Mouse (Mus musculus): Measurements from ENCODE around the gene Slc39a2.
"Not testable (repeated sequence)": the region's sequence is repeated elsewhere in the genome, so short reads cannot be mapped to it uniquely, and the experiment has no call there.

DNA sequence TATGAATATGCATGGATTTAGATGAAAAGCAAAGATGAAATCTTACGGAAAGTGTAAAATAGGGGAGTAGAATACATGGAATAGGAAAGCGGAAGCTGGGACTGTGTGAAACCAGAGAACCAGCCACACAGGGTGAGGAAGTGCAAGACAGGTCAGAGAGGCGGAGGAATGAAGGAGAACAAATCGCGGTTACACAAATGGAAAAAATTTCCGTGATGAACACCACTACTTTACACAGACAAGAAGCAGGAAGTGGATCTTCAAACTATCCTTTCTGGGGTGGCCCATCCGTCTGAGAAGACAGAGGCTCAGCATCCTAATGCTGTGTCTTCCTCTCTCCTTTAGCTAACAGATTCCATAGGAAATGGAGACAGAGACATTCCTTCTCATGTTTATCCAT is 37.4 kb upstream of the Slc39a2 start:
- TF ChIP-seq MYOD1 (IDR thresholded peaks at IDR 0.05; ENCODE audit: control insufficient read depth in 1 of 3, insufficient read length in 2 of 3, low read depth in 2 of 3); POLR2A (IDR thresholded peaks at IDR 0.05; ENCODE audit: insufficient read length, low read depth); TCF12 (IDR thresholded peaks at IDR 0.05; ENCODE audit: insufficient read depth, poor library complexity, severe bottlenecking); MAX (IDR thresholded peaks at IDR 0.05; ENCODE audit: low read depth); POLR2AphosphoS2 (IDR thresholded peaks at IDR 0.05; ENCODE audit: insufficient read length, low read depth); REST (IDR thresholded peaks at IDR 0.05; ENCODE audit: insufficient read depth, insufficient read length); SRF (IDR thresholded peaks at IDR 0.05; ENCODE audit: control insufficient read depth, insufficient read length, low read depth); E2F4 (IDR thresholded peaks at IDR 0.05; ENCODE audit: insufficient read depth); USF1 (IDR thresholded peaks at IDR 0.05; ENCODE audit: low read depth): not testable (repeated sequence)
